Mouse (Mus musculus) cerebellum, adult 2 months (tissue): ENCODE results near the gene 2310039H08Rik.

Experiments
- CTCF ChIP-seq: fragments of 200-500 bp; IDR thresholded peaks from 2 replicates; pipeline ENCODE4 v1.5.1; 2011; ENCODE audit warnings: low read depth, mild to moderate bottlenecking, control low read depth, low read length, moderate library complexity, borderline replicate concordance; ENCODE audit not compliant: insufficient read depth
- POLR2A ChIP-seq: fragments of 200-500 bp; IDR thresholded peaks from 2 replicates; pipeline ENCODE4 v1.6.1; 2011; ENCODE audit warnings: low read length, control low read depth, borderline replicate concordance; ENCODE audit not compliant: insufficient read depth

GRCm38 (mm10) chr17:46742986-46743385 lies 29.4 kb upstream of the 2310039H08Rik start:
- TF ChIP-seq CTCF = no peak
- no peak for TF ChIP-seq POLR2A
